Mouse (Mus musculus): Measurements from ENCODE around the gene Fmn2. TPM values are rescaled to one million over a fixed set of nuclear protein-coding genes. Genes with fewer than 3 reads are reported as not detected.

Gene Fmn2
- polyA plus RNA-seq (2015; fragmentation: Illumina TruSeq; extraction: RNeasy Lipid Tissue Mini Kit (QIAGEN cat#74804); ENCODE audit: insufficient read depth, low read depth, low replicate concordance): 2.8 TPM

GRCm38 (mm10) chr1:174501661-174502030 is at the start of gene Fmn2:
TSS of gene Fmn2 (plus strand) at chr1:174501825.

Other genes starting within 250 kb of the Fmn2 start
- gene Olfr419, start 249.8 kb upstream of the Fmn2 start, polyA plus RNA-seq (2015; fragmentation: Illumina TruSeq; extraction: RNeasy Lipid Tissue Mini Kit (QIAGEN cat#74804); ENCODE audit: insufficient read depth, low read depth, low replicate concordance): not detected
- gene Mptx1, start 171.3 kb upstream of the Fmn2 start, polyA plus RNA-seq (2015; fragmentation: Illumina TruSeq; extraction: RNeasy Lipid Tissue Mini Kit (QIAGEN cat#74804); ENCODE audit: insufficient read depth, low read depth, low replicate concordance): not detected
- gene Olfr417, start 136.7 kb upstream of the Fmn2 start, polyA plus RNA-seq (2015; fragmentation: Illumina TruSeq; extraction: RNeasy Lipid Tissue Mini Kit (QIAGEN cat#74804); ENCODE audit: insufficient read depth, low read depth, low replicate concordance): not detected
- gene Olfr248, start 110.8 kb upstream of the Fmn2 start, polyA plus RNA-seq (2015; fragmentation: Illumina TruSeq; extraction: RNeasy Lipid Tissue Mini Kit (QIAGEN cat#74804); ENCODE audit: insufficient read depth, low read depth, low replicate concordance): not detected
- gene Olfr414, start 77.8 kb upstream of the Fmn2 start, polyA plus RNA-seq (2015; fragmentation: Illumina TruSeq; extraction: RNeasy Lipid Tissue Mini Kit (QIAGEN cat#74804); ENCODE audit: insufficient read depth, low read depth, low replicate concordance): not detected
- not detected for gene Olfr220, start 59.7 kb upstream of the Fmn2 start, polyA plus RNA-seq (2015; fragmentation: Illumina TruSeq; extraction: RNeasy Lipid Tissue Mini Kit (QIAGEN cat#74804); ENCODE audit: insufficient read depth, low read depth, low replicate concordance)

Measured in pancreas, adult 10 weeks (tissue).